Mouse (Mus musculus): ENCODE results near the gene H2-M11. TPM values are rescaled to one million over a fixed set of nuclear protein-coding genes. Genes with fewer than 3 reads are reported as not detected.

The H2-M11 gene
- polyA plus RNA-seq (2014; fragmentation: Illumina TruSeq; extraction: RNeasy Lipid Tissue Mini Kit (QIAGEN cat#74804); ENCODE audit: low read depth, low replicate concordance) = not detected

DNA sequence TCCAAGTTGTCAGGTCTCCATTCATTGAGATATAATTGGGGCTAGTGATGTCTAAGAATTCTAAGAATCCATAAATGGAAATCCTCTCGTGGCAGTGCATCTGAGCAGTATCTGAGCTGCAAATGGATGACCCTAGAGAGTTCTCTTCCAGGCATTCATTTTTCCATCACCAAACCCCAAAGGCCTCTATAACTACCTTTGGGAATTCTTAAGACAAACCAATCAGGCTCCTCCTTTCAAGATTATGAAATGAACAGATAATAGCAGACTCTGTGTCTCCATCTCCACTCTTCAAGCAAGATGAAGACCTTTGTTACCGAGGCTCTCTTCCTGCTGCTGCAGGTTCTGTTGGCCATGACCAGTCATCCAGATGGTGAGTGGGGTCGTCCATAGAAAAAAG lies at the start of gene H2-M11:
Gene H2-M11, plus strand, starts transcription at position 301 of the 400 bp plus-strand sequence.

Other genes starting within 250 kb of the H2-M11 start
- not detected for gene H2-M10.1, start 220.9 kb upstream of the H2-M11 start, polyA plus RNA-seq (2014; fragmentation: Illumina TruSeq; extraction: RNeasy Lipid Tissue Mini Kit (QIAGEN cat#74804); ENCODE audit: low read depth, low replicate concordance)
- not detected for gene H2-M10.3, start 178.7 kb upstream of the H2-M11 start, polyA plus RNA-seq (2014; fragmentation: Illumina TruSeq; extraction: RNeasy Lipid Tissue Mini Kit (QIAGEN cat#74804); ENCODE audit: low read depth, low replicate concordance)
- gene H2-M10.4, start 84.7 kb upstream of the H2-M11 start, polyA plus RNA-seq (2014; fragmentation: Illumina TruSeq; extraction: RNeasy Lipid Tissue Mini Kit (QIAGEN cat#74804); ENCODE audit: low read depth, low replicate concordance) = not detected
- not detected for gene H2-M9, start 95.6 kb downstream of the H2-M11 start, polyA plus RNA-seq (2014; fragmentation: Illumina TruSeq; extraction: RNeasy Lipid Tissue Mini Kit (QIAGEN cat#74804); ENCODE audit: low read depth, low replicate concordance)
- not detected for gene H2-M1, start 125.1 kb downstream of the H2-M11 start, polyA plus RNA-seq (2014; fragmentation: Illumina TruSeq; extraction: RNeasy Lipid Tissue Mini Kit (QIAGEN cat#74804); ENCODE audit: low read depth, low replicate concordance)
- not detected for gene H2-M10.5, start 225.8 kb downstream of the H2-M11 start, polyA plus RNA-seq (2014; fragmentation: Illumina TruSeq; extraction: RNeasy Lipid Tissue Mini Kit (QIAGEN cat#74804); ENCODE audit: low read depth, low replicate concordance)

Data from adipose tissue, adult 10 weeks (tissue).